In the genomic region with DNA sequence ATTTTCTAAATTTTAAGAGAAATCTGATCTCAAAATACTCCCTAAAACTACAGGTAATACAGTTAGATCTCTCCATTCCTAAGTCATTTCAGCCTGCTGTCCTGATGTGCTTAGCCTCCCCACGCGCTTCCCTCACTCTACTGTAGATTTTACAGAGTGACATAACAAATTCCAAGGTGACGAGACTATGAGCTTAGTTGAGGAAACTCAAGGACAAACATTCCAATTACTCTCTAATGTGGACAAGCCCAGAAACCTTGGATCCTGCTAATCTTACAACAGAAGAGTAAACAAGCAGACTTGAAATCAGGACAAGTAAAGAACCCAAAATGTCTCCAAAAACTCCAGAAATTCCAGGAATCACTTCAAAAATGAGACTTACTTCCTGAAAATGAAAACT, we compare ENCODE assay signal across 17 mouse cellular contexts.
"Had no signal": no experiment of that assay in that cellular context is flagged by ENCODE, and none has a peak within 500 bp of the region (broad histone marks: within the 10 kb centered on the region; RNA-seq: fewer than 3 reads in every experiment).

No protein-coding gene starts in this region.

- H3K36me3 ChIP-seq: lung, embryonic 15.5 days; midbrain, embryonic 13.5 days; midbrain, embryonic 15.5 days; neural tube, embryonic 12.5 days; stomach, embryonic 15.5 days had no signal

- H3K9ac ChIP-seq: liver, postnatal 0 days; lung, embryonic 15.5 days; midbrain, embryonic 13.5 days; midbrain, embryonic 15.5 days; neural tube, embryonic 12.5 days; stomach, embryonic 15.5 days had no signal

- ATAC-seq: liver, postnatal 0 days; lung, postnatal 0 days; midbrain, embryonic 13.5 days; midbrain, embryonic 15.5 days had no signal

- H3K27me3 ChIP-seq: lung, embryonic 15.5 days; megakaryocyte, embryonic 14.5 days; midbrain, embryonic 13.5 days; midbrain, embryonic 15.5 days; neural tube, embryonic 12.5 days; stomach, embryonic 15.5 days had no signal

- DNase-seq: liver, postnatal 0 days; lung, postnatal 14 days; lung, postnatal 36 days; right cerebral cortex, postnatal 14 days; thymus, adult 2 months; thymus, postnatal 25 days; thymus, postnatal 4 days had no signal

- H3K4me1 ChIP-seq: midbrain, embryonic 15.5 days; neural tube, embryonic 12.5 days; stomach, embryonic 15.5 days had no signal

- H3K4me3 ChIP-seq: lung, embryonic 15.5 days; megakaryocyte, embryonic 14.5 days; midbrain, embryonic 13.5 days; midbrain, embryonic 15.5 days; neural tube, embryonic 12.5 days; stomach, embryonic 15.5 days had no signal

- H3K9me3 ChIP-seq: lung, embryonic 15.5 days; megakaryocyte, embryonic 14.5 days; midbrain, embryonic 13.5 days; midbrain, embryonic 15.5 days; neural tube, embryonic 12.5 days; stomach, embryonic 15.5 days had no signal

- H3K27ac ChIP-seq: lung, embryonic 15.5 days; macrophage; midbrain, embryonic 13.5 days; midbrain, embryonic 15.5 days; neural tube, embryonic 12.5 days; stomach, embryonic 15.5 days; stomach, postnatal 0 days had no signal

- H3K4me2 ChIP-seq: lung, embryonic 15.5 days; midbrain, embryonic 11.5 days; midbrain, embryonic 13.5 days; midbrain, embryonic 15.5 days; neural tube, embryonic 12.5 days; stomach, embryonic 15.5 days had no signal
